Mouse (Mus musculus) neural tube, embryonic 11.5 days (tissue): Measurements from ENCODE around the gene C1rb. TPM values are rescaled to one million over a fixed set of nuclear protein-coding genes. Genes with fewer than 3 reads are reported as not detected.
"Not testable (repeated sequence)": the region's sequence is repeated elsewhere in the genome, so short reads cannot be mapped to it uniquely, and the experiment has no call there.

Experiments
- ATAC-seq: fragments of 200-750 bp; cut with Nextera tagmentation; 2 replicates; pipeline ENCODE4 v1.8.0; 2017; ENCODE audit warnings: moderate number of reproducible peaks, mild to moderate bottlenecking, moderate TSS enrichment, moderate library complexity; ENCODE audit not compliant: insufficient read depth, low FRiP score, low TSS enrichment
- DNase-seq: peaks from one replicate; pipeline ENCODE4 v3.0.0-alpha.2; 2015; ENCODE audit warnings: low spot score
- H3K27ac ChIP-seq: fragments of 300-500 bp; sonication (generic); 2 replicates; pipeline ENCODE4 v1.5.1; 2014; ENCODE audit warnings: low read depth, mild to moderate bottlenecking, low read length
- H3K27me3 ChIP-seq: fragments of 300-500 bp; sonication (generic); 2 replicates; pipeline ENCODE4 v1.6.1; 2014; ENCODE audit warnings: mild to moderate bottlenecking, low read length, mixed read lengths; ENCODE audit not compliant: control insufficient read depth, insufficient read depth
- H3K36me3 ChIP-seq: fragments of 300-500 bp; sonication (generic); 2 replicates; pipeline ENCODE4 v1.6.1; 2014; ENCODE audit warnings: mild to moderate bottlenecking, low read length, moderate library complexity, mixed read lengths; ENCODE audit not compliant: control insufficient read depth, insufficient read depth
- H3K4me1 ChIP-seq: fragments of 300-500 bp; sonication (generic); 2 replicates; pipeline ENCODE4 v1.6.1; 2014; ENCODE audit warnings: low read length, mixed read lengths; ENCODE audit not compliant: control insufficient read depth, insufficient read depth
- H3K4me2 ChIP-seq: fragments of 300-500 bp; sonication (generic); 2 replicates; pipeline ENCODE4 v1.6.1; 2014; ENCODE audit warnings: low read depth, mild to moderate bottlenecking, moderate library complexity
- H3K4me3 ChIP-seq: fragments of 300-500 bp; sonication (generic); 2 replicates; pipeline ENCODE4 v1.5.1; 2014; ENCODE audit warnings: low read depth, low read length
- H3K9ac ChIP-seq: fragments of 300-500 bp; sonication (generic); 2 replicates; pipeline ENCODE4 v1.6.1; 2014; ENCODE audit warnings: mild to moderate bottlenecking, low read length
- H3K9me3 ChIP-seq: fragments of 300-500 bp; sonication (generic); 2 replicates; pipeline ENCODE4 v1.6.1; 2016; ENCODE audit warnings: low read length; ENCODE audit not compliant: control insufficient read depth
- WGBS: fragments of 180-500 bp; shearing (Covaris S2); extraction: QIAGEN DNeasy Blood & Tissue Kit; methylation state at CpG from one replicate; pipeline ENCODE4 v1.1.7; 2014; 5-methylcytosine and 5-hydroxymethylcytosine counted together
- polyA plus RNA-seq: library from polyadenylated mRNA; unstranded; fragments of >200 nt; fragmentation: Nextera tagmentation; extraction: Ambion mirVana; gene quantifications from 2 replicates; pipeline ENCODE4 v1.2.1, GENCODE M21; 2014

Gene C1rb
- polyA plus RNA-seq, 1 experiment from 2014 or later, result not detected

DNA sequence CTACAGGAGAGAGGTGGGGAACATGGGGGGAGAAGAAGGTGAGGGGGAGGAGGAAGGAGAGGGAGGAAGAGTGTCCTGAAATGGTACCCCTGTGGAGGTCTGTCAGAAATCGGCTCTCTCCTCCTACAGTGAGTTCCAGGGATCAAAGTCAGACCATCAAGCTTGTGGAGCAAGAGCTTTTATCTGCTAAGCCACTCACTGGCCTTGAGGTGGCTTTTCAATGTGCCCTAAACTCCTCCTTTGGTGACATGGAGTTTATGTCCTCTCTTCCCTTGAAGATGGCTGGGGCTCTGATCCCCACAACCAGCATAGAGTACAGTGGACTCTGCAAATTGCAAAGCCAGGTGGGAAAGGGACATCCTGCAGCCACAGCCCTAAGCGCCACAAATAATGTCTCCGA lies 22.1 kb upstream of the C1rb start:
- H3K4me3 ChIP-seq, H3K36me3 ChIP-seq, H3K4me1 ChIP-seq, H3K27ac ChIP-seq, H3K9ac ChIP-seq, H3K4me2 ChIP-seq, H3K27me3 ChIP-seq, ATAC-seq, DNase-seq, H3K9me3 ChIP-seq: not testable (repeated sequence)
- 98% methylated on average over 3 of the region's 3 CpGs for WGBS

- Histone ChIP-seq H3K4me2 (no peak overlapping the region), H3K4me1 (no peaks in the 10 kb centered on the region), H3K9ac (no peak overlapping the region), H3K27ac (no peak overlapping the region), H3K27me3 (no peaks in the 10 kb centered on the region), H3K4me3 (no peak overlapping the region), H3K9me3 (peaks cover 4% of the 10 kb centered on the region; the same call in 1 of the 2 replicates), H3K36me3 (no peaks in the 10 kb centered on the region)
- no peak for DNase-seq
- no peak for ATAC-seq
- WGBS, result 90% methylated on average over 3 of the region's 3 CpGs
Observed at GRCm38 (mm10) chr6:124549023-124549550, 21.0 kb upstream of the C1rb start.

DNA sequence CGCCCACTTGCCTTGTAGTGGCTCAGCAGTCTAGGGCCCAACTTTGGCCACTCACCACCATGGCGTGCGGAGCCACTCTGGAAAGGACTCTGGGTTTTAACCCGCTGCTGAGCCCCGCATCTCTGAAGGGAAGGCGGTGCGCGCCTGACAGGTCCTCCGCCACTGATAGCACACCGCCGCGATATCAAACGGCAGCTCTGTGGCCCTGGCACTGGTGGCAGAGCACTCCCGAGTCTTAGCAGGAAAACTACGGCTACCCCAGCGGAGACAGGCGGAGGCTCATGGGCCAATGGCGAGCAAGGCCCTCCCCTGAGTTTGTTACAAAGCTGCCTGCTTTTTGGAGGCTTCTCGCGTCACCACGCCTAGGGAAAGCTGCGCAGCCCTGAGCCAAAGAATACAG lies 17.3 kb upstream of the C1rb start:
- no peak overlapping the region for H3K9ac ChIP-seq
- 69% methylated on average over 22 of the region's 22 CpGs for WGBS
- no peaks in the 10 kb centered on the region for H3K27me3 ChIP-seq

DNA sequence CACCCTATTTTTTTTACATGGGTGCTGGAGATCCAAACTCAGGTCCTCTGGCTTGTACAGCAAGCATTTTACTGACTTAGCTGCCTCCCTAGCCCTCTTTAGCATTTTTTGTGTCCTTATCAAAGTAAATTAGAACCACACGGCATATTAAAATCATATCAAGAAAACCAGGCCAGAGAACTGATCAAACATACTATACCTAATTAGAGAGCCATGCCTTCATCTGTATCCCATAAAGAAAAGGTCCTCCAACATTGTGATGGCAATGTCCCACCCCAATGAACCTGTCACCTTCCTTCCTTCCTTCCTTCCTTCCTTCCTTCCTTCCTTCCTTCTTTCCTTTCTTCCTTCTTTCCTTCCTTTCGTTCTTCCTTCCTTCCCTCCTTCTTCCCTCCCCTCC lies 14.1 kb upstream of the C1rb start:
- H3K4me3 ChIP-seq, H3K4me2 ChIP-seq, H3K9ac ChIP-seq, ATAC-seq, H3K4me1 ChIP-seq, DNase-seq, H3K9me3 ChIP-seq, H3K27ac ChIP-seq, H3K27me3 ChIP-seq, H3K36me3 ChIP-seq: not testable (repeated sequence)
- WGBS, result 76% methylated on average over 2 of the region's 2 CpGs

More for the DNA sequence above, 17.3 kb upstream of the C1rb start:
- no peak overlapping the region for H3K4me2 ChIP-seq
- H3K27ac ChIP-seq, result no peak overlapping the region
- DNase-seq (no peak), ATAC-seq (no peak)
- H3K36me3 ChIP-seq, result no peaks in the 10 kb centered on the region
- no peaks in the 10 kb centered on the region for H3K4me1 ChIP-seq
- peaks cover 4% of the 10 kb centered on the region; the same call in 1 of the 2 replicates for H3K9me3 ChIP-seq
- no peak overlapping the region for H3K4me3 ChIP-seq

- not testable (repeated sequence) for H3K9ac ChIP-seq, H3K9me3 ChIP-seq, H3K4me1 ChIP-seq, H3K36me3 ChIP-seq, H3K27me3 ChIP-seq, DNase-seq, ATAC-seq, H3K4me2 ChIP-seq, H3K27ac ChIP-seq, H3K4me3 ChIP-seq
- WGBS, result 85% methylated on average over 4 of the region's 4 CpGs
Observed at GRCm38 (mm10) chr6:124561156-124561555, 8.9 kb upstream of the C1rb start.

GRCm38 (mm10) chr6:124561611-124562010 lies 8.5 kb upstream of the C1rb start:
- not testable (repeated sequence) for H3K9ac ChIP-seq, H3K4me1 ChIP-seq, DNase-seq, ATAC-seq, H3K4me3 ChIP-seq, H3K9me3 ChIP-seq, H3K27me3 ChIP-seq, H3K27ac ChIP-seq, H3K4me2 ChIP-seq, H3K36me3 ChIP-seq
- 90% methylated on average over 2 of the region's 2 CpGs for WGBS

DNA sequence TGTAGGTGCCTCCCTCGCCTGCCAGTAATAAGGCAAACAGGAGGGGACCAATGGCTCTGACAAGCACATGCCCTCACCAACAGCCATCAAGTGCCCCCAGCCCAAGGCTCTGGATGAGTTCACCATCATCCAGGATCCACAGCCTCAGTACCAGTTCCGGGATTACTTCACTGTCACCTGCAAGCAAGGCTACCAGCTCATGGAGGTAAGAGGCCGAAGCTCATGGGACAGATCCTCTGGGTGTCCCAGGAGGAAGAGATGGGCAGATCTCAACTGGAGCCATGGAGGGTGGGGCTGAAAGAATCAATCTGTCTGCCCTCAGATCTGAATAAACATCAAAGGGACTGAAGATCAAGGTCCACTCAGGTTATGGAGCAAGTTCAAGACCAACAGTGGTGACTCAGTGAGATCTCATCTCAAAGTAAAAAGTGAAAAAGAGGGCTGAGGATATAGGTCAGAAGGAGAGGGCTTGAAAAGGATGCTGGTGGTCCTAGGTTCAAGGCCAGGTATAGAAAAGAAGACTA lies 5.1 kb downstream of the C1rb start:
- H3K36me3 ChIP-seq, H3K9ac ChIP-seq, H3K9me3 ChIP-seq, DNase-seq, H3K4me2 ChIP-seq, H3K27ac ChIP-seq, H3K4me1 ChIP-seq, ATAC-seq, H3K27me3 ChIP-seq, H3K4me3 ChIP-seq: not testable (repeated sequence)
- 91% methylated on average over 3 of the region's 3 CpGs for WGBS

DNA sequence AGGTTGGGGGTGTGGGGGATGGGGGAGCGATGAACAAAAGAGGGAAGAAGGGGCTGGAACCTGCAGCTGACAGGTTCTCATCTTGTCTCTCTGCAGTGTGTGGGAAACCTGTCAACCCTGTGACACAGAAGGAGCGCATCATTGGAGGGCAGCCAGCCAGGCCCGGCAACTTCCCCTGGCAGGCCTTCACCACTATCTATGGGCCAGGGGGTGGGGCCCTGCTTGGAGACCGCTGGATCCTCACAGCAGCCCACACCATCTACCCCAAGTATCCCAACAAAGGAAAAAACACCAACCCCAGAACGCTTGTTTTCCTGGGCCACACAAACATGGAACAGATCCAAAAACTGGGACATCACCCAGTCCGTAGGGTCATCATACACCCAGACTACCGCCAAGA lies 10.1 kb downstream of the C1rb start:
- not testable (repeated sequence) for ATAC-seq, H3K9me3 ChIP-seq, H3K36me3 ChIP-seq, H3K27me3 ChIP-seq, H3K4me2 ChIP-seq, H3K4me1 ChIP-seq, H3K4me3 ChIP-seq, H3K27ac ChIP-seq, DNase-seq, H3K9ac ChIP-seq
- 90% methylated on average over 7 of the region's 7 CpGs for WGBS

- ATAC-seq (no peak), DNase-seq (no peak)
- H3K27ac ChIP-seq, result no peak overlapping the region
- H3K4me1 ChIP-seq, result no peaks in the 10 kb centered on the region
- H3K27me3 ChIP-seq, result no peaks in the 10 kb centered on the region
- no peaks in the 10 kb centered on the region for H3K9me3 ChIP-seq
- no peak overlapping the region for H3K4me2 ChIP-seq
- WGBS, result 89% methylated on average over 1 of the region's 1 CpGs
- H3K36me3 ChIP-seq, result no peaks in the 10 kb centered on the region
- H3K9ac ChIP-seq, result no peak overlapping the region
- no peak overlapping the region for H3K4me3 ChIP-seq
Observed at GRCm38 (mm10) chr6:124582231-124582630, 12.1 kb downstream of the C1rb start.
